Mouse (Mus musculus) left cerebral cortex, adult 2 months (tissue): ENCODE measurements around the gene S100a3. TPM values are rescaled to one million over a fixed set of nuclear protein-coding genes. Genes with fewer than 3 reads are reported as not detected.

Source experiments
- DNase-seq, 2 experiments: peaks; one replicate each; pipeline ENCODE4 v3.0.0; 2021 to 2022; ENCODE audit warnings: low spot score in 2 of 2, mixed read lengths in 1 of 2; ENCODE audit errors: extremely low spot score in 1 of 2
- H3K27ac ChIP-seq: fragments of 200-600 bp; 2 replicates; pipeline ENCODE4 v1.8.1; 2022
- H3K4me3 ChIP-seq: fragments of 200-600 bp; 2 replicates; pipeline ENCODE4 v1.8.1; 2022
- CTCF ChIP-seq: fragments of 200-600 bp; IDR thresholded peaks from 2 replicates; pipeline ENCODE4 v1.8.1; 2022; ENCODE audit warnings: antibody characterized with exemption, mild to moderate bottlenecking, moderate library complexity
- intact Hi-C: fragments of 180-260 bp; cut with DNase I; formaldehyde crosslinking; loops from one replicate; pipeline ENCODE4 v1.15.1; 2025
- total RNA-seq, 2 experiments: library from RNA; stranded (reverse); gene quantifications; 2 replicates each; pipeline ENCODE4 v1.2.3; 2021

S100a3 gene
- total RNA-seq, 2 experiments from 2014 or later = 0.56 to 0.81 TPM

- intact Hi-C loops = loop anchor here (5.0 kb wide), 2 partner anchors 35 to 110 kb away; partner anchors contain the start of genes Chtop and S100a7a
- peak; percentile 33 for TF ChIP-seq CTCF
- no peak overlapping the region for H3K4me3 ChIP-seq
- no peak for DNase-seq
- H3K27ac ChIP-seq = no peak overlapping the region
Measured at GRCm38 (mm10) chr3:90617586-90617985, 57.2 kb downstream of the S100a3 start.

DNA sequence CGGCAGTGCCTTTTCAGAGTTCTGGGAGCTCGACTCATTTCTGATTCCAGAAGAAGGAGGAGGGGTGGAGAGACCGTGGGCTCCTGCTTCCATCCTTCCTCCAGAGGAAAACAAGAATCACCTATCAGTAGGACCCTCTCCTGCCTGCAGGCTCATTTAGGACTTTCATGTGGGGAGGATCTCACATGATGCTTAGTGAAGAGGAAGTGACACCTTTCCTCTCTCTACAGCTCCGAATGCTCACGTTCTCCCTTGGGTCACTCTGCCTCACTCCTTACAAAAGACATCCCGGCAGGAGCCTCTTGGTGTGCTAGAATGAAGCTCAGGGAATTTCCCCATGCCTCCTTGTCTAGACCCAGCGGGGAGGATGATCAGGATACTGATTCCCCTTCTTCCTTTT, 61.2 kb downstream of the S100a3 start:
- Histone ChIP-seq H3K27ac (no peak overlapping the region), H3K4me3 (no peak overlapping the region)
- no peak for DNase-seq
- no peak for TF ChIP-seq CTCF
- intact Hi-C loops = no loop called here

- peak in 1 of 2 experiments; percentile 44 for DNase-seq
- intact Hi-C loops = no loop called here
- Histone ChIP-seq H3K4me3 (no peak overlapping the region), H3K27ac (no peak overlapping the region)
- TF ChIP-seq CTCF = no peak
Measured at GRCm38 (mm10) chr3:90623435-90624071, 63.2 kb downstream of the S100a3 start.

DNA sequence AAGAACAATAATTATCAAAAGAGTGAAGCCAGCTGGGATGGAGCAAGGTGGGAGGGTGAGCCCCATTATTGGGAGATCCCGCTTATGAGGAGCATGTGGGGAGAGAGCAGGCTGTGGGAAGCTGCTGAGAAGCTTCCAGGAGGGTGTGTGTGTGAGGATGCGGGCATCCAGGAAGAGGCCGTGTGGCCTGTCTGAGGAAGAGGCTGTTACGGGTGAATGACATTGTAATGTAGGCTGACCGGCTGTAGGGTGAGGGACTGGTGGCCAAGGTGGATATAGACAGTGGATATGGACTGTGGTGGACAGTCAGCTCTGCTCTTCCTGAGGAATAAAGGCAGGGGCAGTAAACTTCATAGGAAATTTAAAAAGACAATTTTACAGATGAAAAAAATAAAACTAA, 65.1 kb downstream of the S100a3 start:
- TF ChIP-seq CTCF = no peak
- DNase-seq = no peak
- H3K27ac ChIP-seq = no peak overlapping the region
- no peak overlapping the region for H3K4me3 ChIP-seq
- intact Hi-C loops = no loop called here

GRCm38 (mm10) chr3:90626266-90627021, 66.1 kb downstream of the S100a3 start:
- DNase-seq = no peak
- Histone ChIP-seq H3K4me3 (no peak overlapping the region), H3K27ac (no peak overlapping the region)
- intact Hi-C loops = no loop called here
- no peak for TF ChIP-seq CTCF

- DNase-seq = no peak
- no peak overlapping the region for H3K27ac ChIP-seq
- no peak overlapping the region for H3K4me3 ChIP-seq
- no peak for TF ChIP-seq CTCF
- intact Hi-C loops = no loop called here
Measured at GRCm38 (mm10) chr3:90627366-90627765, 67.0 kb downstream of the S100a3 start.

DNA sequence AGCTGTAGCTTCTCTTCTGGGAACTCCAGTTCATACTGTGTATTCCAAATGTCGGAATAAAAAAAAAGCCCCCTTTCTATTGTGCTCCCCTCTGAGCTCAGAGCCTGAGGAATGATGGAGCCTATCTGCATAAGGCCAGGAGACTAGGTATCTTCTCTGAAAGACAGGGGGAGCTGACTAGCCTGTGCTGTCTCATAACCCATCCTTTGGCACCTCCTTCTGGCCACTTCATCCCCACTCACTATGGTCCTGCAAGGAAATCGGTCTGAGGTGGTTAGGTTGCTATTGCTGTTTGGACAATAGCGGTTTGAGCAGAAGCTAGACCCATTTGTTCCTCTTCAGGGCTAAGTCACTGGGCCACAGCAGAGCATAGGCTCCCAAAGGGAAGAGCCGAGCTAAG, 67.4 kb downstream of the S100a3 start:
- Histone ChIP-seq H3K27ac (no peak overlapping the region), H3K4me3 (no peak overlapping the region)
- TF ChIP-seq CTCF = peak; percentile 56
- DNase-seq = no peak
- intact Hi-C loops = no loop called here

- intact Hi-C loops = no loop called here
- TF ChIP-seq CTCF = no peak
- no peak overlapping the region for H3K27ac ChIP-seq
- DNase-seq = no peak
- no peak overlapping the region for H3K4me3 ChIP-seq
Measured at GRCm38 (mm10) chr3:90629298-90629697, 68.9 kb downstream of the S100a3 start.

DNA sequence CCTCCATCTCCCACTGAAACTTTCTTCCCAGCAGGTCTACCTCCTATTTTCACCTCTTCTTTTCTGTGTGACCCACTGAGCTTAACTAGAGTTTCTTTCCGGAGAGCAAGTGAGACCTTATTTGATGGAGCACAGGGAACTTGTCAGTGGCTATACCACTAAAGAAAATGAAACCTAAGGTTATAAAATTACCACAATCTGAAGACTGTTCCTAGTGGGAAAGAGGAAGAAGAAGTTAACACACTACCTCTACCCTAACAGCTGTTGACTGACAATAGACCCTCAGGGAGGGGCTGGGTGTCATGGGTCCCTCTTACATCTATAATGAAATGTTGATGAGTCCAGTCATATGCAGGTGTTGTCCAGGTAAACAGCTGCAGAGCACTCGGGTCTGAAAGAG, 71.6 kb downstream of the S100a3 start:
- DNase-seq = no peak
- TF ChIP-seq CTCF = no peak
- no peak overlapping the region for H3K27ac ChIP-seq
- intact Hi-C loops = no loop called here
- no peak overlapping the region for H3K4me3 ChIP-seq

DNA sequence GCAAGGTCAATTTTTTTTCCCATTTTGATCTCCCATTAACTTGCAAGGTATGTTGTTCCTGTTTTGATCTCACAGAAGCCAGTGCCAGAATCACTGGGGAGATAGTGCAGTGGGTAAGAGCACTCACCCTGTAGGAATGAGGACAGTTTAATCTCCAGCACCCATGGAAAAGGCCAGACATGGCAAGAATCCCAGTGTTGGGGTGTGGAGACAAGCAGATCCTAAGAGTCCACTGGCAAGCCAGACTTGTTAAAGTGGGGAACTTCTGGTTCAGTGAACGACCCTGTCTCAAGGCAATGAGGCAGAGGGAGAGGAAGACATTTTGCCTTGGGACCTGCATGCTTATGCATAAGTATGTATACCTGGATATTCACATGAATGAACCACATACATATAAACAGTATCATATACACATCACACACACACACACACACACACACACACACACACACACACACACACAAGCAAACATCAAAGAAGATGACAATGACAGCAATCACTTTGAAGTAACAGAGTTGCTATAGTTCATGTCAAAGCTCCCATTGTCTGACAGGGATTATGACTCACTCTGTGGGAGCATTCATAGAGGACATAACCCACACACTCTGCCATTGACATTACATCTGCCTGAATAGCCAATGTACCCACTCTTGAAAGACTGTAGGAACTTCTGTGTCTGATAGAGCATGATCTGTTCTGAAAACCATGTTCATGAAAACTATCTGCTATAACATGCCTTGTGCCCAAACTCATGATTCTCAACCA, 78.3 kb downstream of the S100a3 start:
- DNase-seq = no peak
- intact Hi-C loops = no loop called here
- TF ChIP-seq CTCF = no peak
- H3K27ac ChIP-seq = no peak overlapping the region
- no peak overlapping the region for H3K4me3 ChIP-seq

GRCm38 (mm10) chr3:90639511-90640154, 79.3 kb downstream of the S100a3 start:
- no peak for DNase-seq
- Histone ChIP-seq H3K27ac (no peak overlapping the region), H3K4me3 (no peak overlapping the region)
- peak; percentile 63 for TF ChIP-seq CTCF
- intact Hi-C loops = no loop called here

- TF ChIP-seq CTCF = no peak
- no peak overlapping the region for H3K27ac ChIP-seq
- no peak for DNase-seq
- no peak overlapping the region for H3K4me3 ChIP-seq
- intact Hi-C loops = no loop called here
Measured at GRCm38 (mm10) chr3:90640981-90641380, 80.6 kb downstream of the S100a3 start.
